Mouse (Mus musculus) stomach, embryonic 15.5 days (tissue): ENCODE measurements at regions not wholly inside any gene's neighbourhood (a gene's known extent, or its start where the extent isn't known, plus 50 kb on each side); places are given as distances from the start of the nearest gene placed in this dataset.

Experiments used
- ATAC-seq: fragments of 200-750 bp; cut with Nextera tagmentation; 2 replicates; pipeline ENCODE4 v1.8.0; 2017; ENCODE audit warnings: low read depth, moderate number of reproducible peaks, moderate TSS enrichment; ENCODE audit not compliant: insufficient read depth, low FRiP score
- H3K27ac ChIP-seq: fragments of 300-500 bp; sonication (generic); 2 replicates; pipeline ENCODE4 v1.5.1; 2015; ENCODE audit warnings: mild to moderate bottlenecking, inconsistent platforms
- H3K27me3 ChIP-seq: fragments of 300-500 bp; sonication (generic); replicated peaks from 2 replicates; pipeline ENCODE4 v1.6.1; 2015; ENCODE audit warnings: inconsistent platforms
- H3K36me3 ChIP-seq: fragments of 300-500 bp; sonication (generic); 2 replicates; pipeline ENCODE4 v1.6.1; 2015; ENCODE audit warnings: inconsistent platforms
- H3K4me1 ChIP-seq: fragments of 300-500 bp; sonication (generic); 2 replicates; pipeline ENCODE4 v1.6.1; 2015; ENCODE audit warnings: inconsistent platforms
- H3K4me2 ChIP-seq: fragments of 300-500 bp; sonication (generic); 2 replicates; pipeline ENCODE4 v1.6.1; 2015; ENCODE audit warnings: mild to moderate bottlenecking, inconsistent platforms
- H3K4me3 ChIP-seq: fragments of 300-500 bp; sonication (generic); replicated peaks from 2 replicates; pipeline ENCODE4 v1.5.1; 2015; ENCODE audit warnings: inconsistent platforms
- H3K9ac ChIP-seq: fragments of 300-500 bp; sonication (generic); 2 replicates; pipeline ENCODE4 v1.6.1; 2015; ENCODE audit warnings: inconsistent platforms
- H3K9me3 ChIP-seq: fragments of 300-500 bp; sonication (generic); 2 replicates; pipeline ENCODE4 v1.6.1; 2016; ENCODE audit warnings: inconsistent platforms
- WGBS: fragments of 180-500 bp; shearing (Covaris S2); methylation state at CpG from one replicate; pipeline ENCODE4 v1.1.7; 2015; 5-methylcytosine and 5-hydroxymethylcytosine counted together

GRCm38 (mm10) chr1:23462411-23462810 lies 64.8 kb upstream of the Ogfrl1 start:
- Histone ChIP-seq H3K4me3 (no peak overlapping the region), H3K9me3 (no peaks in the 10 kb centered on the region), H3K4me1 (no peaks in the 10 kb centered on the region), H3K36me3 (no peaks in the 10 kb centered on the region), H3K27me3 (no peaks in the 10 kb centered on the region), H3K27ac (no peak overlapping the region), H3K4me2 (no peak overlapping the region), H3K9ac (no peak overlapping the region)
- ATAC-seq, result no peak
- WGBS, result 83% methylated on average over 3 of the region's 3 CpGs

GRCm38 (mm10) chr1:23464081-23464480 lies 66.5 kb upstream of the Ogfrl1 start:
- Histone ChIP-seq H3K36me3 (no peaks in the 10 kb centered on the region), H3K4me2 (no peak overlapping the region), H3K4me1 (no peaks in the 10 kb centered on the region), H3K27me3 (no peaks in the 10 kb centered on the region), H3K27ac (no peak overlapping the region), H3K4me3 (no peak overlapping the region), H3K9me3 (no peaks in the 10 kb centered on the region), H3K9ac (no peak overlapping the region)
- ATAC-seq, result no peak
- WGBS, result 68% methylated on average over 3 of the region's 3 CpGs

- no peak overlapping the region for H3K4me2 ChIP-seq
- no peak overlapping the region for H3K4me3 ChIP-seq
- no peak for ATAC-seq
- H3K36me3 ChIP-seq, result no peaks in the 10 kb centered on the region
- no peaks in the 10 kb centered on the region for H3K4me1 ChIP-seq
- no peak overlapping the region for H3K9ac ChIP-seq
- H3K9me3 ChIP-seq, result no peaks in the 10 kb centered on the region
- 58% methylated on average over 7 of the region's 7 CpGs for WGBS
- no peak overlapping the region for H3K27ac ChIP-seq
- H3K27me3 ChIP-seq, result no peaks in the 10 kb centered on the region
Measured at GRCm38 (mm10) chr1:23466340-23466739, 68.8 kb upstream of the Ogfrl1 start.

- no peaks in the 10 kb centered on the region for H3K9me3 ChIP-seq
- no peaks in the 10 kb centered on the region for H3K27me3 ChIP-seq
- H3K27ac ChIP-seq, result no peak overlapping the region
- H3K4me3 ChIP-seq, result no peak overlapping the region
- H3K36me3 ChIP-seq, result no peaks in the 10 kb centered on the region
- no peaks in the 10 kb centered on the region for H3K4me1 ChIP-seq
- no peak overlapping the region for H3K9ac ChIP-seq
- no peak overlapping the region for H3K4me2 ChIP-seq
- ATAC-seq, result no peak
- WGBS, result 82% methylated on average over 2 of the region's 2 CpGs
Measured at GRCm38 (mm10) chr1:23467405-23467804, 69.8 kb upstream of the Ogfrl1 start.

- WGBS, result 66% methylated on average over 5 of the region's 5 CpGs
- no peaks in the 10 kb centered on the region for H3K9me3 ChIP-seq
- H3K4me3 ChIP-seq, result no peak overlapping the region
- H3K27me3 ChIP-seq, result no peaks in the 10 kb centered on the region
- no peak overlapping the region for H3K27ac ChIP-seq
- no peaks in the 10 kb centered on the region for H3K36me3 ChIP-seq
- H3K4me2 ChIP-seq, result no peak overlapping the region
- no peak for ATAC-seq
- H3K9ac ChIP-seq, result no peak overlapping the region
- no peaks in the 10 kb centered on the region for H3K4me1 ChIP-seq
Measured at GRCm38 (mm10) chr1:23480776-23481320, 83.3 kb upstream of the Ogfrl1 start.

- no peak overlapping the region for H3K4me2 ChIP-seq
- WGBS, result 29% methylated on average over 1 of the region's 1 CpGs
- no peak for ATAC-seq
- H3K27me3 ChIP-seq, result no peaks in the 10 kb centered on the region
- no peaks in the 10 kb centered on the region for H3K4me1 ChIP-seq
- no peaks in the 10 kb centered on the region for H3K9me3 ChIP-seq
- no peak overlapping the region for H3K9ac ChIP-seq
- H3K4me3 ChIP-seq, result no peak overlapping the region
- no peaks in the 10 kb centered on the region for H3K36me3 ChIP-seq
- no peak overlapping the region for H3K27ac ChIP-seq
Measured at GRCm38 (mm10) chr1:23484566-23484965, 87.0 kb upstream of the Ogfrl1 start.

GRCm38 (mm10) chr1:23485150-23485775 lies 87.7 kb upstream of the Ogfrl1 start:
- ATAC-seq, result no peak
- no peaks in the 10 kb centered on the region for H3K36me3 ChIP-seq
- 63% methylated on average over 3 of the region's 3 CpGs for WGBS

GRCm38 (mm10) chr1:23487031-23487430 lies 89.5 kb upstream of the Ogfrl1 start:
- no peak overlapping the region for H3K27ac ChIP-seq
- no peak for ATAC-seq

More at GRCm38 (mm10) chr1:23485150-23485775, 87.7 kb upstream of the Ogfrl1 start:
- H3K27me3 ChIP-seq, result no peaks in the 10 kb centered on the region
- H3K4me2 ChIP-seq, result no peak overlapping the region
- H3K4me3 ChIP-seq, result no peak overlapping the region
- no peaks in the 10 kb centered on the region for H3K9me3 ChIP-seq
- no peak overlapping the region for H3K27ac ChIP-seq
- H3K9ac ChIP-seq, result no peak overlapping the region
- H3K4me1 ChIP-seq, result no peaks in the 10 kb centered on the region

GRCm38 (mm10) chr1:23490640-23491039 lies 93.1 kb upstream of the Ogfrl1 start:
- Histone ChIP-seq H3K4me3 (no peak overlapping the region), H3K27ac (no peak overlapping the region), H3K4me1 (no peaks in the 10 kb centered on the region), H3K36me3 (no peaks in the 10 kb centered on the region), H3K27me3 (no peaks in the 10 kb centered on the region), H3K9ac (no peak overlapping the region), H3K9me3 (no peaks in the 10 kb centered on the region), H3K4me2 (no peak overlapping the region)
- 65% methylated on average over 10 of the region's 10 CpGs for WGBS
- ATAC-seq, result no peak

More at GRCm38 (mm10) chr1:23487031-23487430, 89.5 kb upstream of the Ogfrl1 start:
- no peak overlapping the region for H3K4me3 ChIP-seq
- H3K36me3 ChIP-seq, result no peaks in the 10 kb centered on the region
- no peaks in the 10 kb centered on the region for H3K27me3 ChIP-seq
- H3K4me2 ChIP-seq, result no peak overlapping the region
- H3K4me1 ChIP-seq, result no peaks in the 10 kb centered on the region
- no peak overlapping the region for H3K9ac ChIP-seq
- H3K9me3 ChIP-seq, result no peaks in the 10 kb centered on the region

GRCm38 (mm10) chr1:23491041-23491440 lies 93.5 kb upstream of the Ogfrl1 start:
- no peak overlapping the region for H3K4me2 ChIP-seq
- no peak overlapping the region for H3K27ac ChIP-seq
- H3K27me3 ChIP-seq, result no peaks in the 10 kb centered on the region
- H3K4me1 ChIP-seq, result no peaks in the 10 kb centered on the region
- H3K9ac ChIP-seq, result no peak overlapping the region
- no peaks in the 10 kb centered on the region for H3K36me3 ChIP-seq
- 66% methylated on average over 6 of the region's 6 CpGs for WGBS
- H3K4me3 ChIP-seq, result no peak overlapping the region
- no peak for ATAC-seq
- H3K9me3 ChIP-seq, result no peaks in the 10 kb centered on the region

GRCm38 (mm10) chr1:23492981-23493380 lies 95.4 kb upstream of the Ogfrl1 start:
- Histone ChIP-seq H3K4me3 (no peak overlapping the region), H3K4me1 (no peaks in the 10 kb centered on the region), H3K27ac (no peak overlapping the region), H3K9me3 (no peaks in the 10 kb centered on the region), H3K27me3 (no peaks in the 10 kb centered on the region), H3K9ac (no peak overlapping the region), H3K36me3 (no peaks in the 10 kb centered on the region), H3K4me2 (no peak overlapping the region)
- ATAC-seq, result no peak

GRCm38 (mm10) chr1:23495412-23495811 lies 97.8 kb upstream of the Ogfrl1 start:
- Histone ChIP-seq H3K27me3 (no peaks in the 10 kb centered on the region), H3K4me2 (no peak overlapping the region), H3K27ac (no peak overlapping the region), H3K4me3 (no peak overlapping the region), H3K9me3 (no peaks in the 10 kb centered on the region), H3K4me1 (no peaks in the 10 kb centered on the region), H3K36me3 (no peaks in the 10 kb centered on the region), H3K9ac (no peak overlapping the region)
- no peak for ATAC-seq
- WGBS, result 51% methylated on average over 4 of the region's 4 CpGs

GRCm38 (mm10) chr1:23520113-23520512 lies 122.5 kb upstream of the Ogfrl1 start:
- WGBS, result 56% methylated on average over 2 of the region's 2 CpGs
- no peak for ATAC-seq

More at GRCm38 (mm10) chr1:23520113-23520512, 122.5 kb upstream of the Ogfrl1 start:
- H3K4me1 ChIP-seq, result no peaks in the 10 kb centered on the region
- H3K36me3 ChIP-seq, result no peaks in the 10 kb centered on the region
- no peak overlapping the region for H3K4me3 ChIP-seq
- H3K9ac ChIP-seq, result no peak overlapping the region
- no peak overlapping the region for H3K4me2 ChIP-seq
- no peaks in the 10 kb centered on the region for H3K27me3 ChIP-seq
- no peaks in the 10 kb centered on the region for H3K9me3 ChIP-seq
- no peak overlapping the region for H3K27ac ChIP-seq
